Mouse (Mus musculus) heart, postnatal 25 days (tissue): ENCODE data around the gene Pim3. TPM values are rescaled to one million over a fixed set of nuclear protein-coding genes. Genes with fewer than 3 reads are reported as not detected.
"Not testable (repeated sequence)": the region's sequence is repeated elsewhere in the genome, so short reads cannot be mapped to it uniquely, and the experiment has no call there.

Source experiments
- DNase-seq: peaks from one replicate; pipeline ENCODE4 v3.0.0; 2022; ENCODE audit warnings: low spot score
- intact Hi-C: fragments of 180-260 bp; cut with DNase I; formaldehyde crosslinking; loops from one replicate; pipeline ENCODE4 v1.15.1; 2025
- total RNA-seq, 2 experiments: library from RNA; stranded (reverse); gene quantifications; 2 replicates each; pipeline ENCODE4 v1.2.3; 2021

Pim3 gene
- total RNA-seq: 10 to 100 TPM; 86.8 to 98.2 TPM

- DNase-seq: peak; percentile 98
- intact Hi-C loops: loop anchor here (2.0 kb wide), 1 partner anchor 23 kb away; no protein-coding TSS in a partner anchor
These were observed at the start of gene Pim3 for GRCm38 (mm10) chr15:88861772-88862622. Pim3 (plus strand) TSS chr15:88862186.

- intact Hi-C loops: no loop called here
- DNase-seq: no peak
These were observed 48.7 kb upstream of the Pim3 start for GRCm38 (mm10) chr15:88813262-88813661.

GRCm38 (mm10) chr15:88813873-88814272, 48.1 kb upstream of the Pim3 start:
- DNase-seq, intact Hi-C loops: not testable (repeated sequence)

GRCm38 (mm10) chr15:88814411-88815047, 47.5 kb upstream of the Pim3 start:
- intact Hi-C loops: loop anchor here (5.0 kb wide), 2 partner anchors 62 to 82 kb away; partner anchors contain the start of genes Brd1 and Zbed4
- no peak for DNase-seq

GRCm38 (mm10) chr15:88815196-88815700, 46.7 kb upstream of the Pim3 start:
- no peak for DNase-seq
- intact Hi-C loops: loop anchor here (5.0 kb wide), 2 partner anchors 63 to 83 kb away; partner anchors contain the start of genes Brd1 and Zbed4

- intact Hi-C loops: loop anchor here (5.0 kb wide), 2 partner anchors 67 to 87 kb away; partner anchors contain the start of genes Brd1 and Zbed4
- peak; percentile 100 for DNase-seq
These were observed 42.7 kb upstream of the Pim3 start, which contains the start of the genes Alg12 and Creld2 for GRCm38 (mm10) chr15:88819026-88819905. Alg12 (minus strand) TSS chr15:88819318. Creld2 (plus strand) TSS chr15:88819646.

GRCm38 (mm10) chr15:88819906-88820303, 42.1 kb upstream of the Pim3 start:
- intact Hi-C loops: loop anchor here (5.0 to 10.0 kb wide), 4 partner anchors 68 to 257 kb away; partner anchors contain the start of genes Brd1, Trabd and Zbed4
- no peak for DNase-seq

GRCm38 (mm10) chr15:88821403-88821802, 40.6 kb upstream of the Pim3 start:
- DNase-seq: no peak
- intact Hi-C loops: loop anchor here (5.0 to 10.0 kb wide), 2 partner anchors 173 to 256 kb away; partner anchors contain the start of gene Trabd

GRCm38 (mm10) chr15:88822513-88822912, 39.5 kb upstream of the Pim3 start:
- intact Hi-C loops: loop anchor here (5.0 to 10.0 kb wide), 2 partner anchors 172 to 255 kb away; partner anchors contain the start of gene Trabd
- no peak for DNase-seq

GRCm38 (mm10) chr15:88823376-88823775, 38.6 kb upstream of the Pim3 start:
- no peak for DNase-seq
- intact Hi-C loops: loop anchor here (5.0 to 10.0 kb wide), 2 partner anchors 171 to 254 kb away; partner anchors contain the start of gene Trabd

- no peak for DNase-seq
- intact Hi-C loops: loop anchor here (10.0 kb wide), 1 partner anchor 167 kb away; no protein-coding TSS in a partner anchor
These were observed 34.5 kb upstream of the Pim3 start for GRCm38 (mm10) chr15:88827466-88827865.

- intact Hi-C loops: loop anchor here (1.0 to 10.0 kb wide), 3 partner anchors 48 to 167 kb away; no protein-coding TSS in a partner anchor
- peak; percentile 58 for DNase-seq
These were observed 33.8 kb upstream of the Pim3 start for GRCm38 (mm10) chr15:88827991-88828799.

- peak; percentile 73 for DNase-seq
- intact Hi-C loops: loop anchor here (1.0 to 10.0 kb wide), 3 partner anchors 47 to 166 kb away; no protein-coding TSS in a partner anchor
These were observed 32.9 kb upstream of the Pim3 start for GRCm38 (mm10) chr15:88828800-88829705.

- intact Hi-C loops: loop anchor here (10.0 kb wide), 1 partner anchor 165 kb away; no protein-coding TSS in a partner anchor
- no peak for DNase-seq
These were observed 32.1 kb upstream of the Pim3 start for GRCm38 (mm10) chr15:88829791-88830440.

- DNase-seq: no peak
- intact Hi-C loops: no loop called here
These were observed 31.3 kb upstream of the Pim3 start for GRCm38 (mm10) chr15:88830696-88831095.

GRCm38 (mm10) chr15:88831482-88831881, 30.5 kb upstream of the Pim3 start:
- peak; percentile 61 for DNase-seq
- intact Hi-C loops: no loop called here
